Mouse (Mus musculus) spleen, adult 2 months (tissue): Measurements from ENCODE around the gene Cap1.

Source experiments
- CTCF ChIP-seq: fragments of 200-500 bp; IDR thresholded peaks from 2 replicates; pipeline ENCODE4 v1.5.1; 2011; ENCODE audit warnings: mild to moderate bottlenecking, inconsistent platforms; ENCODE audit not compliant: insufficient read depth, insufficient read length, insufficient replicate concordance; ENCODE audit errors: extremely low read depth
- POLR2A ChIP-seq: fragments of 200-500 bp; IDR thresholded peaks from 2 replicates; pipeline ENCODE4 v1.6.1; 2011; ENCODE audit warnings: low read depth, low read length, inconsistent platforms

- TF ChIP-seq CTCF (no peak), POLR2A (no peak)
Observed at GRCm38 (mm10) chr4:122878333-122879070, 7.4 kb downstream of the Cap1 start.
